Mouse (Mus musculus) megakaryocyte, embryonic 14.5 days (primary cell): ENCODE data around the gene Pard3.

Source experiments
- FLI1 ChIP-seq: IDR thresholded peaks from 2 replicates; pipeline ENCODE4 v1.6.1; 2012; ENCODE audit warnings: low read length, inconsistent platforms, mixed read lengths
- GATA1 ChIP-seq: IDR thresholded peaks from 3 replicates; pipeline ENCODE4 v1.6.1; 2012; ENCODE audit warnings: mixed read lengths, low read length, inconsistent platforms, borderline replicate concordance

- TF ChIP-seq GATA1 (no peak), FLI1 (no peak)
Measured at GRCm38 (mm10) chr8:127293025-127293729, 229.5 kb downstream of the Pard3 start.
